Mouse (Mus musculus): ENCODE measurements at regions not wholly inside any gene's neighbourhood (a gene's known extent, or its start where the extent isn't known, plus 50 kb on each side); places are given as distances from the start of the nearest gene placed in this dataset.

DNA sequence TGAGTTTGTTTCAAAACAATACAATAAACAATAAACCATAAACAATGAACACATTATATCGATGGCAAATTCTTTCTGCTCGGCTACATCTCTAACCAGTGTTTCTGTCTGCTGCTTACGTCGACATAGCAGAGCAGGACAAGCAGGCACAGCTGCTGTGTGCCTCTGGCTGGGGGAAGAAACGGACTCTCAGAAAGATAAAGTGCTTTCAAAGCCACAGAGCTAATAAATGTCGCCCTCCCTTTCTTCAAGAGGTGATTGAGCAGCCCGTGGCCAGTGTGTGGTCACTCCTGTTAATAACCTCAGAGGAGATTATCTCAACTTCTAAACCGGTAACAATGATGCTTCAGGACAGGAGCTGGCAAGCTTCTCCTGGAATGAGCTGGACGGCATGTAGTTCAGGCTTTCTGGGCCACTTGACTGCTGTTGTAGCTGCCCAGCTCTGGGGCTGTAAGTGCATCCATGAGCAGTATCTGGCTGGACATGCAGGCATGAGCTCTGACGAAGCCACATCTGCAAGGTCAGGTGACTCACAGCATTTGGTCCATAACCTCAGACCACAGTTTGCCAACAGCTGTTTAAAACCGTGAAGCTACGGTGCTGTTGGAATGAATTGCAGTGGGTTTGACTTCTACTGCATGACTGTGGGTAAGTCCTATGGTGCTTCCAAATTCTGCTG is 55.6 kb downstream of the Evx1 start:
- 64% methylated on average over 12 of the region's 12 CpGs for WGBS
- Histone ChIP-seq H3K79me2 (ENCODE audit: control insufficient read depth, insufficient read depth, low read length) (no peaks in the 10 kb centered on the region), H3K4me1 (ENCODE audit: control insufficient read depth, insufficient read depth, low read length) (no peaks in the 10 kb centered on the region), H3K4me3 (ENCODE audit: insufficient read depth, low read depth, low read length) (no peak overlapping the region), H3K27me3 (ENCODE audit: control insufficient read depth, insufficient read depth, low read length) (no peaks in the 10 kb centered on the region; the same call in 1 of the 2 replicates), H3K27ac (replicated peaks; ENCODE audit: insufficient read depth, low read depth, low read length) (no peak overlapping the region), H3K9ac (ENCODE audit: low read depth, low read length) (no peak overlapping the region), H3K36me3 (ENCODE audit: control insufficient read depth, insufficient read depth, low read length) (no peaks in the 10 kb centered on the region)
- TF ChIP-seq POLR2A (IDR thresholded peaks at IDR 0.05; ENCODE audit: extremely low read depth, insufficient read depth, low read length) (no peak), CTCF (IDR thresholded peaks at IDR 0.05; ENCODE audit: low read depth, low read length) (no peak)
- no peak for DNase-seq (ENCODE audit: extremely low read depth, low read depth, low spot score)

DNA sequence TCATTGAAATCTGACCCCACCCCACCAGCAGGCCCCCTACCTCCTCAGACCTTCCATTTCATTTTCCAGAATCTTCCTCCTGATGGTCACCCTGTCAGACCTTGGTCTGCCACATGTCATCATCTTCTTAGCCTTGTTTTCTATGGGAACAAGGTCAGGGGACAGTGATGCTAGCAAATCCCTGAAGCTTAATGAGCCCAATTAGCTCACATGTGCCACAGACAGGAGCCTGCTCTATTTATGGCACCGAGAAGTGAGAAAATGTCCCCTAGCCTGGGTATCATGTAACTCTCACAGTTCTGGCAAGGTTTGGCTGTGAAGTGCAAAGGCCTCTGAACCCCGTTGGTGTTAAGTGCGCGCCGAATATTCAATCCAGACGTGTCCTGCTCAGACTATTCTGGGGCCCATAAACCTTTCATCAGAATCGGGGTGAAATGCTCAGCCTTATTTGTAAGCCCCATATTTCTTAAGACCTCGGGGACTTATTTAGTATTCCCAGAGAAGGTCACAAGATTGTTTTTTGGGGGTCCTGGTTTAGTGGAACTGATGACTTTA is 57.6 kb downstream of the Evx1 start:
- Histone ChIP-seq H3K27me3 (ENCODE audit: control insufficient read depth, insufficient read depth, low read length) (no peaks in the 10 kb centered on the region; the same call in 1 of the 2 replicates), H3K4me3 (ENCODE audit: insufficient read depth, low read depth, low read length) (no peak overlapping the region), H3K79me2 (ENCODE audit: control insufficient read depth, insufficient read depth, low read length) (no peaks in the 10 kb centered on the region), H3K4me1 (ENCODE audit: control insufficient read depth, insufficient read depth, low read length) (no peaks in the 10 kb centered on the region), H3K27ac (replicated peaks; ENCODE audit: insufficient read depth, low read depth, low read length) (no peak overlapping the region), H3K36me3 (ENCODE audit: control insufficient read depth, insufficient read depth, low read length) (no peaks in the 10 kb centered on the region), H3K9ac (ENCODE audit: low read depth, low read length) (no peak overlapping the region)
- no peak for TF ChIP-seq CTCF (IDR thresholded peaks at IDR 0.05; ENCODE audit: low read depth, low read length)
- TF ChIP-seq POLR2A (IDR thresholded peaks at IDR 0.05; ENCODE audit: extremely low read depth, insufficient read depth, low read length): no peak
- no peak for DNase-seq (ENCODE audit: extremely low read depth, low read depth, low spot score)
- WGBS: 84% methylated on average over 8 of the region's 8 CpGs

DNA sequence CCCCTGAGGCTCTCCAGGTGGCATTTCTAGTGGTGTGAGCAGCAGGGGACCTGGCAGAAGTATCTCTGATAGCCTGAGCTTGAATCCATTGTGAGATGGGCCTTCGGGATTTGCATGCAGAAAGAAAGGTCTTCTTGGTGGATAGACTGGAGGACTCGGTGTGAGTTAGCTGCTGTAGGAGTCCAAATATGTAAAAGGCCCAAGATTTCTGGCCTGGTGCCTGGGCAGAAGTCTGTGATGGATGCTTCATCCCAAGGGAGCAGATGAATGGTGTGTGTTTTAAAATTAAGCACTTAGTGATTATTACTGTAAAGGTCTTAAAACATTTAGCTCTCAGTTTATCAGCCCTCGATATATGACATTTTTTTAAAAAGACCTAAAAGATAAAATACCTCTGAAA is 65.8 kb downstream of the Evx1 start:
- H3K27ac ChIP-seq (replicated peaks; ENCODE audit: insufficient read depth, low read depth, low read length): no peak overlapping the region
- H3K4me1 ChIP-seq (ENCODE audit: control insufficient read depth, insufficient read depth, low read length): no peaks in the 10 kb centered on the region
- no peak overlapping the region for H3K9ac ChIP-seq (ENCODE audit: low read depth, low read length)
- TF ChIP-seq CTCF (IDR thresholded peaks at IDR 0.05; ENCODE audit: low read depth, low read length) (no peak), POLR2A (IDR thresholded peaks at IDR 0.05; ENCODE audit: extremely low read depth, insufficient read depth, low read length) (no peak)
- WGBS: 85% methylated on average over 3 of the region's 3 CpGs
- no peak overlapping the region for H3K4me3 ChIP-seq (ENCODE audit: insufficient read depth, low read depth, low read length)
- no peaks in the 10 kb centered on the region for H3K27me3 ChIP-seq (ENCODE audit: control insufficient read depth, insufficient read depth, low read length)
- no peaks in the 10 kb centered on the region for H3K36me3 ChIP-seq (ENCODE audit: control insufficient read depth, insufficient read depth, low read length)
- DNase-seq (ENCODE audit: extremely low read depth, low read depth, low spot score): no peak
- H3K79me2 ChIP-seq (ENCODE audit: control insufficient read depth, insufficient read depth, low read length): no peaks in the 10 kb centered on the region

DNA sequence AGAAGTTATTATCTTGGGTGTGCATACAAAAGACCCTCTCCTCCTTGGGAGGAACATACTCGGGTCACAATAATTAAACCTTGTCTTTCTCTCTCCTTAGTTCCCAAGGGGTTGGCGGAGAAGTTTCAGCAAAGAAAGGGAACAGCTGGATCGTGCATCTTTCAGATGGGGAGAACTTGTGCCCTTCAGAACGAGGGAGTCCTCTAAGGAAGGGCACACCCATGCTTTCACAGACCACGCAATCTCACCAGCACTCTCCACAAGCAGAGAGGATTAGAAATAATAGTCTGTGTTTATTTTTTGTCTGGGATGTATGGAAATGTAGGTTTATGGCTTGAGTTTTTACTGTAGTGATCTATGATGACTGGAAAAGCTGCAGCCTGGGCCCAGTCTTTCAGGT is 66.3 kb downstream of the Evx1 start:
- Histone ChIP-seq H3K27ac (replicated peaks; ENCODE audit: insufficient read depth, low read depth, low read length) (no peak overlapping the region), H3K9ac (ENCODE audit: low read depth, low read length) (no peak overlapping the region), H3K27me3 (ENCODE audit: control insufficient read depth, insufficient read depth, low read length) (no peaks in the 10 kb centered on the region), H3K79me2 (ENCODE audit: control insufficient read depth, insufficient read depth, low read length) (no peaks in the 10 kb centered on the region), H3K4me3 (ENCODE audit: insufficient read depth, low read depth, low read length) (no peak overlapping the region), H3K36me3 (ENCODE audit: control insufficient read depth, insufficient read depth, low read length) (no peaks in the 10 kb centered on the region), H3K4me1 (ENCODE audit: control insufficient read depth, insufficient read depth, low read length) (no peaks in the 10 kb centered on the region)
- 75% methylated on average over 5 of the region's 5 CpGs for WGBS
- TF ChIP-seq POLR2A (IDR thresholded peaks at IDR 0.05; ENCODE audit: extremely low read depth, insufficient read depth, low read length) (no peak), CTCF (IDR thresholded peaks at IDR 0.05; ENCODE audit: low read depth, low read length) (no peak)
- DNase-seq (ENCODE audit: extremely low read depth, low read depth, low spot score): no peak

DNA sequence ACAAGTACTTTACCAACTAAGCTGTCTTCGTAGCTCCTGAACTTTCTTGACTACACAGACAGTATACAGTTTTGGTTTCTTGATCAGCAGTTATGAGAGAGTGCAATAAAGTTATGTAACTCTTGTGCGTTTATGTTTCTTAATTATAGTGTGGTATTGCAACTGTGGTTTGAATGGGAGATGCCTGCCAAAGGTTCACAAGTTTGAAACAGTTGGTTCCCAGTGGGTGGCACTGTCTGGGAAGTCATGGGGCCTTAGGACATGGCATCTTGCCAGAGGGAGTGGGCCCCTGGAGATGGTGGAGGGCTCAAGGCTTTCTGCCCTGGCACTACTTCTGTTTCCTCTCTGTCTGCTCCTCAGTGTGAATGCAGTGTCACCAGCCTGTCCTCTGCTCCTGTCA is 71.7 kb downstream of the Evx1 start:
- Histone ChIP-seq H3K36me3 (ENCODE audit: control insufficient read depth, insufficient read depth, low read length) (no peaks in the 10 kb centered on the region), H3K27ac (replicated peaks; ENCODE audit: insufficient read depth, low read depth, low read length) (no peak overlapping the region), H3K79me2 (ENCODE audit: control insufficient read depth, insufficient read depth, low read length) (no peaks in the 10 kb centered on the region), H3K9ac (ENCODE audit: low read depth, low read length) (no peak overlapping the region), H3K4me3 (ENCODE audit: insufficient read depth, low read depth, low read length) (no peak overlapping the region), H3K27me3 (ENCODE audit: control insufficient read depth, insufficient read depth, low read length) (no peaks in the 10 kb centered on the region), H3K4me1 (ENCODE audit: control insufficient read depth, insufficient read depth, low read length) (no peaks in the 10 kb centered on the region)
- no peak for DNase-seq (ENCODE audit: extremely low read depth, low read depth, low spot score)
- WGBS: 88% methylated on average over 2 of the region's 2 CpGs
- TF ChIP-seq CTCF (IDR thresholded peaks at IDR 0.05; ENCODE audit: low read depth, low read length) (no peak), POLR2A (IDR thresholded peaks at IDR 0.05; ENCODE audit: extremely low read depth, insufficient read depth, low read length) (no peak)

DNA sequence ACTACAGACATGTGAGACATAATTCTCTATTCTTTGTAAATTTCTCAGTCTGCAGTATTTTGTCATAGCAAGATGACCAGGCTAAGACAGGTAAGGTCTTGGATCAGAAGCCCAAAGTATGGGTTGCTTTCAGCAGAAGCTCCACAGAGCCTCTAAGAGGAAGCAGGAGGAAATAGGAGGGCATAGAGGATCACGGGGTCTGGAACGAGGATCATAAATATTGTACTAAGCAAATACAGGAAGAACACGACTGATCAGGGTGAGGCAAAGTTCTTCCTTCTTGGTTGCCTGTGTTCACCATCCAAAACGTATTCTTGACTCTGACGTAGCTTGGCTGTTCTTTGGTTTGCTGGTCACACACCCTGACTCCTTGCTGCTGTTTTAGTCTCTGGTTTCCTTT is 88.1 kb downstream of the Evx1 start:
- H3K36me3 ChIP-seq (ENCODE audit: control insufficient read depth, insufficient read depth, low read length): no peaks in the 10 kb centered on the region
- WGBS: 64% methylated on average over 5 of the region's 5 CpGs

More for the DNA sequence above, 88.1 kb downstream of the Evx1 start:
- no peak overlapping the region for H3K4me3 ChIP-seq (ENCODE audit: insufficient read depth, low read depth, low read length)
- DNase-seq (ENCODE audit: extremely low read depth, low read depth, low spot score): no peak
- TF ChIP-seq CTCF (IDR thresholded peaks at IDR 0.05; ENCODE audit: low read depth, low read length): no peak
- no peak for TF ChIP-seq POLR2A (IDR thresholded peaks at IDR 0.05; ENCODE audit: extremely low read depth, insufficient read depth, low read length)
- H3K4me1 ChIP-seq (ENCODE audit: control insufficient read depth, insufficient read depth, low read length): no peaks in the 10 kb centered on the region
- H3K9ac ChIP-seq (ENCODE audit: low read depth, low read length): no peak overlapping the region
- no peaks in the 10 kb centered on the region for H3K79me2 ChIP-seq (ENCODE audit: control insufficient read depth, insufficient read depth, low read length)
- no peaks in the 10 kb centered on the region for H3K27me3 ChIP-seq (ENCODE audit: control insufficient read depth, insufficient read depth, low read length)
- H3K27ac ChIP-seq (replicated peaks; ENCODE audit: insufficient read depth, low read depth, low read length): no peak overlapping the region
